Mouse (Mus musculus): ENCODE results near the gene Mia2.

Gene Mia2

GRCm38 (mm10) chr12:59095104-59096025, at the start of gene Mia2:
Gene Mia2 (plus strand): TSS chr12:59095799.
- in situ Hi-C loops (cut with MboI, MseI) = no loop called here

GRCm38 (mm10) chr12:59052470-59052869, 43.1 kb upstream of the Mia2 start:
- in situ Hi-C loops (cut with MboI, MseI) = loop anchor here (25.0 kb wide), 1 partner anchor 160 kb away; the partner anchor contains the start of gene Fbxo33

- in situ Hi-C loops (cut with MboI, MseI) = loop anchor here (25.0 kb wide), 1 partner anchor 159 kb away; the partner anchor contains the start of gene Fbxo33
These were observed 42.4 kb upstream of the Mia2 start for GRCm38 (mm10) chr12:59053166-59053565.

- in situ Hi-C loops (cut with MboI, MseI) = loop anchor here (25.0 kb wide), 1 partner anchor 158 kb away; the partner anchor contains the start of gene Fbxo33
These were observed 41.6 kb upstream of the Mia2 start for GRCm38 (mm10) chr12:59053976-59054375.

- in situ Hi-C loops (cut with MboI, MseI) = loop anchor here (25.0 kb wide), 1 partner anchor 157 kb away; the partner anchor contains the start of gene Fbxo33
These were observed 40.3 kb upstream of the Mia2 start for GRCm38 (mm10) chr12:59055196-59055850.

GRCm38 (mm10) chr12:59056222-59056621, 39.4 kb upstream of the Mia2 start:
- in situ Hi-C loops (cut with MboI, MseI) = loop anchor here (25.0 kb wide), 1 partner anchor 156 kb away; the partner anchor contains the start of gene Fbxo33

GRCm38 (mm10) chr12:59058242-59058641, 37.4 kb upstream of the Mia2 start:
- in situ Hi-C loops (cut with MboI, MseI) = loop anchor here (25.0 kb wide), 1 partner anchor 154 kb away; the partner anchor contains the start of gene Fbxo33

- in situ Hi-C loops (cut with MboI, MseI) = loop anchor here (25.0 kb wide), 1 partner anchor 152 kb away; the partner anchor contains the start of gene Fbxo33
These were observed 35.3 kb upstream of the Mia2 start for GRCm38 (mm10) chr12:59060322-59060721.

GRCm38 (mm10) chr12:59060993-59061595, 34.5 kb upstream of the Mia2 start, which contains the start of gene Trappc6b:
Gene Trappc6b (minus strand): TSS chr12:59061472.
- in situ Hi-C loops (cut with MboI, MseI) = loop anchor here (25.0 kb wide), 1 partner anchor 151 kb away; the partner anchor contains the start of gene Fbxo33

- in situ Hi-C loops (cut with MboI, MseI) = loop anchor here (25.0 kb wide), 1 partner anchor 147 kb away; the partner anchor contains the start of gene Fbxo33
These were observed 30.8 kb upstream of the Mia2 start for GRCm38 (mm10) chr12:59064837-59065236.

- in situ Hi-C loops (cut with MboI, MseI) = loop anchor here (25.0 kb wide), 1 partner anchor 147 kb away; the partner anchor contains the start of gene Fbxo33
These were observed 29.8 kb upstream of the Mia2 start for GRCm38 (mm10) chr12:59065776-59066175.

- in situ Hi-C loops (cut with MboI, MseI) = loop anchor here (25.0 kb wide), 1 partner anchor 146 kb away; the partner anchor contains the start of gene Fbxo33
These were observed 29.0 kb upstream of the Mia2 start, which contains the start of gene Pnn for GRCm38 (mm10) chr12:59066448-59067077. Gene Pnn (plus strand): TSS chr12:59066884.

- in situ Hi-C loops (cut with MboI, MseI) = loop anchor here (25.0 kb wide), 1 partner anchor 145 kb away; the partner anchor contains the start of gene Fbxo33
These were observed 28.5 kb upstream of the Mia2 start for GRCm38 (mm10) chr12:59067095-59067494.

- in situ Hi-C loops (cut with MboI, MseI) = loop anchor here (25.0 kb wide), 1 partner anchor 144 kb away; the partner anchor contains the start of gene Fbxo33
These were observed 26.8 kb upstream of the Mia2 start for GRCm38 (mm10) chr12:59068791-59069190.

GRCm38 (mm10) chr12:59072286-59072685, 23.3 kb upstream of the Mia2 start:
- in situ Hi-C loops (cut with MboI, MseI) = loop anchor here (25.0 kb wide), 1 partner anchor 140 kb away; the partner anchor contains the start of gene Fbxo33

GRCm38 (mm10) chr12:59074052-59074451, 21.5 kb upstream of the Mia2 start:
- in situ Hi-C loops (cut with MboI, MseI) = loop anchor here (25.0 kb wide), 1 partner anchor 138 kb away; the partner anchor contains the start of gene Fbxo33

- in situ Hi-C loops (cut with MboI, MseI) = loop anchor here (5.0 kb wide), 1 partner anchor 50 kb away; no protein-coding TSS in a partner anchor
These were observed 18.6 kb upstream of the Mia2 start for GRCm38 (mm10) chr12:59076996-59077395.

GRCm38 (mm10) chr12:59077883-59078282, 17.7 kb upstream of the Mia2 start:
- in situ Hi-C loops (cut with MboI, MseI) = loop anchor here (5.0 kb wide), 1 partner anchor 49 kb away; no protein-coding TSS in a partner anchor

- in situ Hi-C loops (cut with MboI, MseI) = no loop called here
These were observed 15.1 kb upstream of the Mia2 start for GRCm38 (mm10) chr12:59080461-59080860.

GRCm38 (mm10) chr12:59084446-59084845, 11.2 kb upstream of the Mia2 start:
- in situ Hi-C loops (cut with MboI, MseI) = no loop called here

All from regulatory T cell (primary cell).